Mouse (Mus musculus) CD4-positive, CD25-positive, alpha-beta regulatory T cell, adult 4 months (primary cell): ENCODE data around the gene Abtb1. TPM values are rescaled to one million over a fixed set of nuclear protein-coding genes. Genes with fewer than 3 reads are reported as not detected.

ENCODE experiments used
- ATAC-seq: one replicate; pipeline ENCODE4 v1.8.0; 2017
- polyA plus RNA-seq, 2 experiments: library from polyadenylated mRNA; unstranded; fragments of 100-300 nt; shearing (Covaris generic); gene quantifications; one replicate each; pipeline ENCODE4 v1.2.1; 2017

The Abtb1 gene
- 100 to 1,000 TPM in 1 of 2 experiments, 10 to 100 TPM in 1; 71.0 to 112 TPM for polyA plus RNA-seq

DNA sequence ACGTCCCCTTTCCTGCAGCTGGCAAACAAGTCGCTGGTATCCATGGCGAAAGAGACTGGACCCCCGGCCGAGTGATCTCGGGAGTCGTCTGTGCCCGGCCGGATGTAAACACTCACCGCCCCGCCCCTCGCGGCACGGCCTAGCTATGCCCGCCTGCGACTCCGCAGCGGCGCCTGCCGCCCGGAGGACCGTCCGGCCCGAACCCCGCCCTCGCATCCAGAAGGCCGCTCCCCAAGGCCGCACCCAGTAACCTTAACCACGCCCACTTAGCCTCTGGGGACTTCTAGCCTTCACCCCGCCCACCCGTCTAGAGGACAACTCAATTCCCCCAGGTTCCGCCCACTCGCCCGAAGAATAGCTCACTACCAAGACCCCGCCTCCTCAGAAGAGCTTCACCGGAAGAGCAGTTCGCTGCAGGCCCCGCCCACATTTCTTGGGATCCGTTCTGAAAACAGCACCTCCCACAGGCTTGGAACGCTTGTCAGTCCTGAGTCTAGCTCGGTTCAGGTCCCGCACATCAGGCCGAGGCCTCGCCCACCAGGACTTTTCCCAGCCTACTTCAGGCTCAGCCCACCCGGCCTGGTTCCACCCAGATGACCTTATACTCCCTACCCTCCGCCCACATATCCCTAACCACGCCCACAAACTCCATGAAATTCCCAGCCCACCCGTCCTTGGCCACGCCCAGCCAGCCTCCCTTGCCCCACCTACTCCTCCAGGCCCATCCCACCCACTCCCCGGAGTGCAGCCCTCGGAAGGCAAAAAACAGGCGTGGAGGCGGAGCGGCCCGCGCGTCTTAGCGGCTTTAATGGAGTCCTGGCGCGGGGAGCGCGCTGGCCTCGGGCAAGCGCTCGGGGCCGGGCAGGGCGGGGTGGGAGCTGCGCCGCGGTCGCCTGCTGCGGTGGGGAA is at the start of gene Abtb1:
Gene Abtb1, minus strand, starts transcription at position 204 of the 909 bp plus-strand sequence.
- ATAC-seq: peak; percentile 91

DNA sequence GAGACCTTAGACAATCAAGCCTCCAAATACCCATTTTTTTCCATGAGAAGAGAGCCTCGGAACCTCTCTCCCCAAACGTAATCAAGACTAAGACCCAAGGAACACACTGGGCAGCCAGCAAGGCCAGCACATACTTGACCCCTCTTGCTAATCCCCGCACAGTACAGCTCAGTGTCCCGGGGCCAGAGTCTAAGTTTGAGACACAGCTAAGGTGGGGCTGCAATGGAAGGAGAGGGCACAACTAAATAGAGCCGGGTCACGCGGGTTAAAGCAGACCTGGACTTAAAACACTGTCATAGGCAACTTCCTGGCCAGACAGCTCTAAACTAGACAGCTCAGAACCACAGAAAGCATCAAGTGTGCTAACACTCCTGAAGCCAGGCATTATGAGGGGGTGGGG is 49.0 kb upstream of the Abtb1 start:
- ATAC-seq: no peak

DNA sequence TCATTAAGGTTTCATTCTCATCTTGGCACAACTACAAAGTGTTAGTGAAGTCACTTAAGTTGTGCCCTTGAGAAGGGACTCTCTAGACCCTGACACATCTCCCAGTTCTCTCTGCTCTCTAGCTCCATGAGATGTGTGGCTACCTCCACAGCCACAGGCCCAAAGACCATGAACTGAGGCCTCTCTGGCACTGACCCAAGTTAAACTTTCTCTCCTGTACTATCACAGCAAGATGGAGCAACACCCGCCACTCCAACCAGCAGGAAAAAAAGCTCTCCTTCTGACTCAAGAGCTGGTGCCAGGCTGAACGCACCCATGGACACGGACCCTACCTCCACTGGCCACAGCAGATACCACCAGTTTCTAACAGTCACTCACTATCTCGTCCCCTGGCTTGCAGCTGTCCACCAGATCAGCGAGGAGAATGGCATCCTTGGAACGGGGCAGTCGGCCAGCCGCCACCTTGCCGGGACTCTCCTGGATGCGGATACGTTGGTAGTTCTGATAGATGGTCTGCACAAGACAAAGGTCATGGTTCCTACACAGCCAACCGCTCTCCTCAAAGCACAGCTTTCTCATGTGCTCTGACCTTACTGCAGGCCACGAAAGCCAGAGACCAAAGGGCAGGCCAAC is 47.7 kb upstream of the Abtb1 start:
- no peak for ATAC-seq

DNA sequence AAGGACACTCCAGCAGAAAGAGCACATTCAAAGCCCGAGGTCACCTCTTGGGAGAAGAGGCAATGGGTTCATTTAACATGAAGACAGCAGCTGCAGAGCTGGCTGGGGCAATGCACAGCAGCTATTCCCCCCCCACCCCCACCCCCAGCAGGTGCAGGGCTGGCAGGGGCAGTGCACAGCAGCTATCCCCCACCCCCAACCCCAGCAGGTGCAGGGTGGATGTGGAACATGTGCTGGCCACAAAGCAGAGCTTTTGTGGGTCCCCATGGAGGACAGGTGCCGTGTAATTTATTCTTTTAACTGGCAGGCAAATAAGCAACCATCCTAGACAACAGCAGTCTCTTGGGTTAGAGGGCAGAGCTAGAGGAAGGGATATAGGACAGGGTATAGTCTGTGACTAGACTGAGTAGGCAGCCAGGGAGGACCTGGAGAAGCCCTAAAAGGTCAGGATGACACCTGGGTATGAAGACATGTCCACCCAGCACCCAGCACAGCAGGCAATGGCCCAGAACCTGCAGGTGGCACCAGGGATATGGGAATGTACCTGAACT is 44.7 kb upstream of the Abtb1 start:
- no peak for ATAC-seq

DNA sequence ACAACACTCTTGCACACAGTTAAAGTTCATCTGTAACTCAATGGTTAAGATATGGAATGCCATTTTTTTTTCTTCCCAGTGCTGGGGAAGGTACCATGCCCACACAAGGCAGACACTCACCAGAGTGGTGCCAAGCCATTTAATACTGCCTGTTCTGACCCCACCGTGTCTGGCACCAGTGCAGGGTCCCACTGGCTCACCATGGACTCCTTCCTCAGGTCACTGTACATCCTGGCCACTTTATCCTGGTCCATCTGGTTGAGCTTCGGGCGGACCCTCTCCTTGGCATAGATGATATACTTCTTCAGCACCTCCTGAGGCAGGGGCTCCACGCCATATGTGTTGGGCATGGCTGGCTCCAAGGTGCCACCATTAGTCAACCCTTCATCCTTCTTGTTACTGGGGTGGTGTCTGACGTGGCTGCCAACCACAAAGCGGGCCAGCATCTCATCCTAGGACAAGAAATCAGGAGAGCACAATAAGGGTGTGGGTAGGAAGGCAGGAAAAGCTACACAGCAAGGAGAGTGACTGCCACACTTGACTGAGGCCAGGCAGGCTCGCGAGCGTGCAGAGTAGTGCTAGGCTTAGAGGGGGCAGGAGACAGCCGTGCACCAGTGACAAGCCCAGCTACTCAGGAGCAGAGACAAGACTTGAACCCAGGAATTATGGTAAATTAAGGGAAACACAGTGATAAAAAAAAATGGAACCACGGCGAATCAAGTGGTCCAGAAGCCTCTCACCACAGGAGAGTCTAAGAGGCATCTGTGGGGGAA is 44.0 kb upstream of the Abtb1 start:
- no peak for ATAC-seq

DNA sequence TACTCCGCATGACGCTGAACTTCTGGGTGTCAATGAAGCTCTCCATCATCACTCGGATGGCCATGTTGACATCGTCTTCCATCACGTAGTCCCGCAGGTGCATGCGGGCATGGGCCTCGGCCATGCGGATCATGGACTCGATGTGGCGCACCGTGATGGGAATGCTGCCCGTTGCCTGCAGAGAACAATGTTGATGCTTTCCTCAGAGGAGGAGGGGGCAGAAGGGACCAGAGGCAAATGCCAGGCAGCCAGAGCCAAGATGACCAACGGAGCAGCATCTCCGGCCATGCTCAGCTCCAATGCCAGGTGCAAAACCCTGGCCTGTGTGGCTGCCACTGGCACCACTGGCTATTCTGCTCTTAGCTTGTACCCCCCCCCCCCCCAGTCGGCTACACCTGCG is 42.9 kb upstream of the Abtb1 start:
- ATAC-seq: no peak

DNA sequence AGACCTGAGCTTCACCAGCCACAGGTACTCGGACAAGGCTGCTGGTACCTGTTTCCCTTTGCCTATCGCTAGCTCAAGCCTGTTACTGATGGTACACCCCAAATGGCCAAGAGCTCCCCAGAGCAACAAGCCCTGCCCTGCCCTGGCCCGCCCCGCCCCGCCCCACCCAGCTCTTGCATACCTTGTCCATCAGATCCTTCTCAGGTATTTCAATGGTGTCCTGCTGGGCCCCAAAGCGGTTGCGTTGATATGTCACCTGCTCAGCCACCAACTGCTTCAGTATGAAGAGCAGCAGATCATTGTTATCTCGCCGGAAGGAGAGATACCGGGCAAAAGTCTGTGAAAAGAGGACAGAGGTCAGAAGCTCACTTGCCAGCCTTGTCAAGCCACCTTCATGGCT is 42.4 kb upstream of the Abtb1 start:
- ATAC-seq: no peak

DNA sequence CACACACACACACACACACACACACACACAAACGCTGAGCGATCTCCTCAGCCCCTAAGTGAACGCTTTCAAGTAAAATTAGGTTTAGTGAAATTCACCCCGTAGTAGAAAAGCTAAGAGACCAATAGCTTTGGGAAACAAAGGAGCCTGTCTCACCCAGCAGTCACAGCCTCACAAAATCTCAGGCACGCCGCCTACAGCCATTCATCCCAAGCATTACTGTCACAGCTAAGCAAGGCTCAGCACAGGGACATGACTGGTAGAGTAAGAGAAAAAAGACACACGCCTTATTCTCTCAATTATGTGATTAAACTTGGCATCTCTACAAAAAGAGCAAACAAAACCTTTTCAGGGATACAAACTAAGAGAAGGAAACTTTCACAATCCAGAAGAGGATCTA is 39.5 kb upstream of the Abtb1 start:
- ATAC-seq: no peak

DNA sequence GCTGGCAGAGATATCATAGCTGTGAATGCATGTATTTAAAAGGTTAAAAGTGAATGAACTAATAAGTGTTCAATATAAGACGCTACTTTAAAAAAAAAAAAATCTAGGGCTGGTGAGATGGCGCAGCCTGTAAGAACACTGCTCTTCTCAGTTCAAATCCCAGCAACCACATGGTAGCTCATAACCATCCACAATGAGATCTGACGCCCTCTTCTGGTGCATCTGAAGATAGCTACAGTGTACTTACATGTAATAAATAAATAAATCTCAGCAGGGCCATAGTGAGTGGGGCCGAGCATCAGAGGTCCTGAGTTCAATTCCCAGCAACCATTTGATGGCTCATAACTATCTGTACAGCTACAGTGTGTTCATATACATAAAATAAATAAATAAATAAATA is 37.7 kb upstream of the Abtb1 start:
- no peak for ATAC-seq

DNA sequence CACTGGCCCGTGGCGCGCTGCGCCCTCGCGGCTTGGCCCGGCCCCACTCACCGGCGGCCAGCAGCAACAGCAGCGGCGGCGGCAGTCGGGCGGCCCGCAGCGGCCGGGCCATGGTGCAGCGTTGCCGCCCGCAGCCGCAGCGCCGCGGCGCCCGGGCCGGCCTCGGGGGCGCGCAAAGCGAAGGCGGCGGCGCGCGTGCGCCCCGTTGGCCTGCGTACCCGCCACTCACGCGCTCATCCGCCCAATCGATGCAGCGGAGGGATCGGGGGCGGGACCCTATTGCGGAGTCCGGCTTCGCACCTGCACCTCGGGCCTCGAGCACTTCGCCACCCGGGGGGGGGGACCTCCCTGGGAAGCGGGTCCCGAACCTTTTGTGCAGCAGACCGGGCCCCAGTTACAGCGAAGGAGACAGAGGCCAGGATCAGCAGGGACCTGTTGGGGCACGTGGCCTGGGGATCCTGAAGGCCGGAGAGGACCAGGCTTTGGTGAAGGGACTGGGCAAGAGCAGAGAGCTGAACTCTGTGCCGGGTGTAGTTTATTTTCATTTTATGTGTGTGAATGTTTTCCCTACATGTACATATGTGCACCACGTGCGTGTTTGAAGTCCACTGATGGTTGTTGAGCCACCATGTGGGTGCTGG is 33.2 kb upstream of the Abtb1 start, which contains the start of gene Podxl2:
Gene Podxl2, minus strand, starts transcription at position 177 of the 641 bp plus-strand sequence.
- no peak for ATAC-seq

DNA sequence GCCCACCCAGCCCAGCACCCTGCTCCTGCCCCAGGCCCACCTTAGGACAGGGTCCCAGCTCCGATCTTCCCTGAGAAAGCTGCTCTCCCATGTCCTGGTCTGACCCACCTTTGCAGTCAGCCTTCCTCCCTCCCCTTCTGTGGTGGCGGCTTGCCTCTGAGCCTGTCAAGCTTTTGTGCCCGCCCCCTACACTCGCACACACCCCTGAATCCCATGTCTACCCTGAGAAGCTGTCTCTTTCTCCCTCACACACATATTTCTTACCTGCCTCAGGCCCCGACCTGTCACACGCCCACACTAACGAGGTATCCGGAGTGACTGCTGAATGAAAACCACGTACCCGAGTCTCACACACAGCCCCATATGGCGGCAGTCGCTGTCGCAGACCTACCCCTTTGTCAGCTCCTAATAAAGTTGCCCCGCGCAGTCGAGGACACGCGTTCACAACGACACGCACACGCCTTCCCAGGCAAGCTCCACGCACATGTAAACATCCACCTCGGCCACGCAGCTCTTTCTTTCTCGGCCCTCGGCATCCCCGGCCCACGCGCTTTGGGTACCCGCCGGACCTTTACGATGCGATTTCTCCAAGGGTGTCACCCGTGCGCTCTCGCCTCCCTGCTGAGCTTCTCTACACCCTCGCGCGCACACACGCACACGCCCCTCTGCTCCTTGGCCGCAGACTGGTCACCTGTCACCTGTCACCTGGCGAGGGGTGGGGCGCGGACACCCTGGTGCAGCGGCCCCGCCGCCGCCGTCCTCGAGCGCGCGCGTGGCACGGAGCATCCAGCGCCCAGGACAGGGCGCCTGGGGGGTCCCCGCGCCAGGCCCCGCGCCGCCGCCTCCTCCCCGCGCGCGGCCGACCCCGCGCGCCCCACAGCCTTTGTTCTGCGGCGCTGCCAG is 32.4 kb upstream of the Abtb1 start:
- ATAC-seq: no peak

DNA sequence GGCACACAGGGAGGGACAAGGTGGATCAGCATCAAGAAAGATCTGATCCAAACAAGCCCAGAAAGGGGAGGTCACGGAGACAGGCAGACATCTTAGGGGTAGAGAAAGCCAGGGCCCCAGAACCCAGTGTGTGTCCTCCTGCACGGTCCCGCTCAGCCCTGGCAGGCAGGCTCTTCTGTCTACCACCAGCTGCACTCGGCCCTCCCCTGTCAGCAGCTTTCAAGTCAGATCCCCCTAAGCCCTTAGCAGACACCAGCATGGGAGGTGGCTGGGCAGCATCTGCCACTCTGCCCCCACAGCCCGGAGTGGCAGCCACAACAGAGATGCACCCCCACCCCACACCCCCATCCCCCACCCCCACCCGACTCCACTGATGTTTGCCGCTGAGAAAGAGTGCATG is 31.0 kb upstream of the Abtb1 start:
- ATAC-seq: no peak

DNA sequence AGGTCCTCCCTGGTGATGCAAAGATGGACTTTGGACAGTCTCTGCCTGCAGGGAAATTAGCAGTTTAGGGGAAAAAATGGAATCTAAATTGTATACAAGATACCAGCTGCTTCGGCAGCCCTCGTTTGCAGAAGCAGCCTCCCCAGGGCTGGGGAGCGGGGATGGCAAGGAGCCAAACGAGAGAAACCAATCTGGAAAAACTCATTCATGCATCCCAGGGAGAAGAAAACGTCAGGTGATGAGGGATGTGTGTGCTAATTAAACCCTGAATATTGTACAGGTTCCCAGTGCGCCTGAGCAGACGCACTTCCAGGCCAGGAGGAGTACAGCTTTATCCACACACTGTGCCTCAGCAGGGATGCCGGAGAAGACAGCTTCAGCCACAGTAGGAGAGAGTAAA is 29.8 kb upstream of the Abtb1 start:
- no peak for ATAC-seq

DNA sequence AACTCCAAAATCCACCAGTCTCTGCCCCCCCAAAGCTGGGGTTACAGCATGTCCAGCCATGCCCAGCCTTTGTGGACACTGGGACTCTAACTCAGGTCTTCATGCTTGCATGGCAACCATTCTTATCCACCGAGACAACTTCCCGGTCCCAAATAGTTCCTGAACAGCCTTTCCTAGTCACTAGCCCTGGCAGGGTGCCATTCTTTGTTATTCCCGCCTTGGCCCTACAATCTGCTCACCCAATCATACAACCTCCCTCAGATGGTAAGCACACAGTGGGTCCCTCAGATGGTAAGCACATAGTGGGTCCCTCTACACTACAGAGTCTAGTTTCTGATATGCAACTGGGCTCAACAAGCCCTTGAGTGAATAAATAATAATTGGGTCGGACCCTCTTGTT is 28.8 kb upstream of the Abtb1 start:
- no peak for ATAC-seq

DNA sequence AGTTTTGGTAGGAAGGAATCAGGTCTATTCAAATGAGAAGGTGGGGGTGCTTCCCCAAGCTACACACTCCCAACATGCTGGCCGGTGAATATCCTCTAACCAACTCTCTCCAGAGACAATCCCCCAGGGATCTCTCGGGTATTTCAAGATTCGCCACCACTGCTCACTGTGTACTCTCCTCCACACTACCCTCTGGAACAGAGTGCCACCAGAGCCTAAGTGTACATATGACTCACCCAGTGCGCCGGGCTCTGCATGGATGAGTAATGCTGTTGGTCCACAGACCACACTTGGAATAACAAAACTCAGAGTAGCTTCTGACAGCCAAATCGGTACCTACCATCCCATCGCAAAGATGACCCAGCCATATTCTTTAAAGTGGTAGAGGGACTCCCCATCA is 27.7 kb upstream of the Abtb1 start:
- no peak for ATAC-seq

DNA sequence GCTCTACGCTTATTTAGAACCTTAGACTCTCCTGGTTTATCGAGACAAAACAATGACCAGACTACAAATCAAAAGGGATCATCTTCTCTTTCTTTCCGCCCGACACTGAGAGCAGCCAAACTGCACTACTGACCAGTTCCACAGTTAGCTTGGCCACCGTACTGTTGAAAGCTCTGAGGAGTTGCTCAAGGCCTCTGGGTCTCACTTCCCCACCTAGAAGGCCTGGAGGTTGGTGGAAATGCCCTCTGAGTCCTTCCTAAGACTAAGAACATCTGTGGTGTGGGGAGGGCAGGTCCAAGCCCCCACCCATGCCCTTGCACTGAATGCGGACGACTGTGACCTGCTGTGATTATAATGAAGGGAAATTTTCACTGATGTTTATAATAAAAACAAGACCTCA is 23.9 kb upstream of the Abtb1 start:
- ATAC-seq: no peak

DNA sequence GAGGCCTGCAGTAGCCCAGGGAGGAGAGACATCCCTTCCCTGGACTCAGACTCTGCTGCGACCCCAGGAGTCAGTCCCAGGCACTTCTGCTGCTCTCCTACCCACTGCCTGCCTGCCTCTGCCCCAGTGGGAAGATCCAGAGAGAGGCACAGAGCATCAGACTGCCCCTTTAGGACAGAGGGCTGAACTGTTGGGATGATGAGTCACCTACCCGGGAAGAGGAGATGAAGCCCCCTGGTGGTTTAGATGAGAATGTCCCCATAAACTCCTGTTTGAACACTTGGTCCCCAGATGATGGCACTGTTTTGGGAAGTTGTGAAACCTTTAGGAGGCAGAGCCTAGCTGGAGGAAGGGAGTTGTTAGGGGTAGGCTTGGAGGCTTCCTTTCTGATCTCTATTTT is 19.1 kb upstream of the Abtb1 start:
- peak; percentile 51 for ATAC-seq

DNA sequence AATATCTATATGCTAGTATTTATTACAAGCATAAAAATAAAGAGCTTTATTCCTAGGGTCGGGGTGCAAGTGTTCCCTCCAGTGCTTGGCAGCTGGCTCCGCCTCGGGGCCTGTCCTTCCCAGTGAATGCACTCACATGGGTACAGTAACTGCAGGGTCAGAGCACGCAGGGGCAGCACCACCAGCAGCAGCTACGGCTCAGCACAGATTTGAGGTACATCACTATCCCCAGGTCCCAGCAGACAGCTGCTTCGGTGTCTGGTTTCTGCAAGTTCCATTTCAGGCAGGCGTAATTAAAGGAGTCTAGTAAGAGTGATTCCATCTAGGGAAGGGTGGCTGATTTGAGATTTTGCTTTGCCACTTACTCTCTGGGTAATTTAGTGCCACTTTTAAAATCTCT is 16.6 kb upstream of the Abtb1 start:
- no peak for ATAC-seq

DNA sequence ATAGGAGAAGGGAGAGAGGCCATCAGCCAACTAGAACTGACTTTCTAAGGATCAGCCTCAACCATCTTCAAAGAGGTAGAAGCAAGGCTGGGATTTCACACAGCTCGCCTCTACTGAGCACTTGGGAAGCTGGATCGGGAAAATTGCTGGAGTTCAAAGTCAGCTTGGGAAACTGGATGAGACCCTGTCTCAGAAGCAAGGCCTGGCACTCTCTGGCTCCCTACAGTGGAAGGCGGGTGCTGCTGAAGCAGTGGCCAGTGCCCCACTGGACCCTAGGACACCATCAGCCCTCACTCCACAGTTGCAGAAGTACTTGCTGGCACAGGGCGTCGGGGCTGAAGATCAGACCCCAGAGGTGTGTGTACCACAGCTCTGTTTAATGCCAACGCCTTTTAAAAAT is 16.0 kb upstream of the Abtb1 start:
- no peak for ATAC-seq

DNA sequence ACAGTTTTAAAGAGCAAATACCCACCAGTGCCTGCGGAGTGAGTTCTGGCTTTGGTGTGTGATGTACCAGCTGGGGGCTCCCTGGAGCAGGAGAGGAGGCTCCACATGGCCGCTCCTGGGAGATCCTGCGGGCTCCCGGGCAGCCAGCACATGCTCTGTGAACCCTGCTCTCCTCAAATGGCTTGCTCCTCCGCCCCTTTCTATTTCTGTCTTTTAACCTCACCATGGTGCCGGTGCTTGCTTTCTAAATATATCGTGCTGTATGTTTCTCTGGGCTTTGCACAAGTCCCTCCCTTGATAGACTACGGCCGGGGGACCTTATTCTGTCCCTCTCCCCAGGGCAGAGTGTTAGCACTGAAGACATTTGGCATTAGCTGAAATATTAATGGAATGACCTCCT is 15.5 kb upstream of the Abtb1 start:
- ATAC-seq: no peak

DNA sequence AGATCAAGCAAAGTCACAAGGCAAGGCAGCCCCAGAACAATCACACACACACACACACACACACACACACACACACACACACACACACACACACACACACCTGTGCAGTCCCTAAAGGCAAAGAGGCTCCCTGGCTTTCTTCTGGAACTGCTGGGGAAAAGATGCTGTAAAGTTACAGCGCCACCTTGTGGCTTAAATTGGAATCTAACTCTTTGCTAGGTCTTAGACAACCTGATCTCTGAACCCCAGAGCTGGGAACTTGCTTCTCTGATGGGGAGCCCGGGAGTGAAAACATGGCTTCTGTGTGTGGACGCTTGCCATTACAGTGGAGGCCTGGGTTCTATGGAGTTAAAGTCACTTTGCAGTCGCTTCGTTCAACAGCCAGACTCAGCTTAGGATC is 13.9 kb upstream of the Abtb1 start:
- peak; percentile 49 for ATAC-seq
